Mouse (Mus musculus) heart, adult 8-10 months (tissue): ENCODE data around the gene Rpl41. TPM values are rescaled to one million over a fixed set of nuclear protein-coding genes. Genes with fewer than 3 reads are reported as not detected.
A peak's percentile ranks its signal among the peaks of the same experiment; 100 is the strongest.

Experiments used
- DNase-seq: peaks from one replicate; pipeline ENCODE4 v3.0.0; 2022; ENCODE audit warnings: low spot score
- total RNA-seq, 4 experiments: library from RNA; stranded (reverse); gene quantifications; 2 replicates each; pipeline ENCODE4 v1.2.4; 2022

Rpl41 gene
- total RNA-seq, result 1,000 to 10,000 TPM; 1,313 to 1,574 (median 1,476) TPM

DNA sequence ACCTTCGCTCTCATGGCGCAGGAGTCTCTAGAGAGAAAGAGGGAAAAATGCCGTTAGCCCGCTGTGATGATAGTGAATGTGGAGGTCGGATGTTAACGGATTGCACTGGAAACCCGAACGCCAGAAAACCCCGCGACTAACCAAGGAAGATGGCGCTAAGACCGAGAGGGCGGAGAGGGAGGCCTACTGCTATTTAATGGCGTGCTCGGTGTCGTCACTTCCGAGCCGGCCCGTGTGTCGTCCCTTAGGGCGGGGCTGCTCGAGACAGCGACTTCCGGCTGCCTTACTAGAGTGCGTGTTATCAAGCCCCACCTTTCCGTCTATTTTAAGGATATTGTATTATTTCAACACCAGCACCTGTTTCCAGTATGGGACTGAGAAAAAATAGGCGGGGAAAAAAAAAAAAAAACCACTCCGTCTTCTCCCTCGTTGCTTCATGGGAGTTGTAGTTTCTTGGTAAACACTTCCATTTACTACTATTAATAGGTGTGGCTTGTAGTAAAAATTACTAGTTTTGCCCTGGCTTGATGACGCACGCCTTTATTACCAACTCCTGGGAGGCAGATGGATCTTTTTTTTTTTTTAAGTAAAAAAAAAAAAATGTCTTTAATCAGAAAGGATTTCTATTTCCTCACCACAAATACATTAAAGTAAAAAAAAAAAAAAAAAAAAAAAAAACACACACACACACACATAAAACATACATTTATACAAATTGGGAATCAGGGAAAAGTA lies at the start of gene Rpl41:
TSS of gene Rpl41 (minus strand) at position 359 of the 735 bp plus-strand sequence.
- peak; percentile 95 for DNase-seq

GRCm38 (mm10) chr10:128598476-128598875 lies 49.4 kb upstream of the Rpl41 start:
- no peak for DNase-seq

GRCm38 (mm10) chr10:128592797-128593196 lies 43.7 kb upstream of the Rpl41 start:
- no peak for DNase-seq

GRCm38 (mm10) chr10:128591436-128591835 lies 42.3 kb upstream of the Rpl41 start:
- DNase-seq, result no peak

DNA sequence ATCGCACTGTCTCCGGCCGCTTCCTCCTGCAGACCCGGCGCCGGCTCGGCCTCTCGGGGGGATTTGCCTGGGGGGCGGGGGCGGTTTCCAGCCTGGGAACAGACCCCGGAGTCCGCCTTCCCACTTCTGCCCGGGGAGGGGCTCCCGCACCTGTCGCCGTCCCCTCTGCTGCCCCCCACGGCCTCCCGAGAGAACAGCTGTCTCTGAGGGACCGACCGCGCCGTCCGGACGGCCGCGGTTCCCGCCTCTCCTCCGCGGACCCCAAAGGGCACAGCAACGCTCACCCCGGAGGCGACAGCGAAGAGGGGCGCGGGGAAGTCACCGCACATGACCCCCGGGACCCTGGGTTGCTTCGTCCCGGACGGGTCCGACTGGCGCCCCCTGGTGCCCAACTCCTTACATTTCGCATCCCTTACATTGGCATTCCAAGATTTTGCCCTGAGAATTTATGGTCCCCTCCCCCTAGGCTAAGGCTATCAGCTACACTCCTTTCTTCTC lies 41.1 kb upstream of the Rpl41 start:
- DNase-seq, result peak; percentile 28

GRCm38 (mm10) chr10:128589464-128590192 lies 40.5 kb upstream of the Rpl41 start, which contains the start of gene Erbb3:
Gene Erbb3 (minus strand): TSS chr10:128589652.
- DNase-seq, result no peak

DNA sequence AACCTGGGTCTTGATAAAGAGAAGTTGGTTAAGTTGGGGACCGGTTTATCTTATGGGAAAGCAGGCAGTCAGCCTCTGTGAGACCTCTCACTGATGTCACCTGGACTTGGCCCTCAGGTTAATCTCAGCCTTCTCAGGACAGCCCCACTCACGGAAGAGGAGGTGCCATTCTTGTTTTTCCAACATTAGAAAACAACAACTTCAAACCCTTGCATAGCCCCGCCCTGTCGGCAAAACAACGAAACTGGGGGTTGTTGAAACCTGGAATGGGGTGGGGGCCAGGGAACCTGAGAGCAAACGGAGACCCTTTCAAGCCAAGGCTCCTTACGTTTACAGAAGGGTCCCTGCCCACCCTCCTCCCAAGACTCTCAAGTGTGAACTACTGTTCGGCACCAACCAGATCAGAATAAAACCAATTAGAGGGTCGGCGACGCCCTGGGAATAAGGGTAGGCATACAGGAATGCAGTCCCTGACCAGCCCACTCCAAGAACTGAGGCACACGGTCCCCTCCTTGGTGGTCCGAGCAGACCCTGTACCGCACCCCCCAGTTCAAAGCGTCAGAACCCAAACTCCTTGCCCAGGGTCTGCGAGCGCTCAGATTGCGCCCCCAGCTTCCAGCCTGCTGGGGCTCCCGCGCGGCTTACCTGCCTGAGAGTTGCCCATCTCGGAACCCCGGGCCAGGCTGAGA lies 39.8 kb upstream of the Rpl41 start:
- no peak for DNase-seq

- no peak for DNase-seq
Observed at GRCm38 (mm10) chr10:128588136-128588535, 39.0 kb upstream of the Rpl41 start.

GRCm38 (mm10) chr10:128587697-128588096 lies 38.6 kb upstream of the Rpl41 start:
- no peak for DNase-seq

GRCm38 (mm10) chr10:128587120-128587519 lies 38.0 kb upstream of the Rpl41 start:
- DNase-seq, result no peak

DNA sequence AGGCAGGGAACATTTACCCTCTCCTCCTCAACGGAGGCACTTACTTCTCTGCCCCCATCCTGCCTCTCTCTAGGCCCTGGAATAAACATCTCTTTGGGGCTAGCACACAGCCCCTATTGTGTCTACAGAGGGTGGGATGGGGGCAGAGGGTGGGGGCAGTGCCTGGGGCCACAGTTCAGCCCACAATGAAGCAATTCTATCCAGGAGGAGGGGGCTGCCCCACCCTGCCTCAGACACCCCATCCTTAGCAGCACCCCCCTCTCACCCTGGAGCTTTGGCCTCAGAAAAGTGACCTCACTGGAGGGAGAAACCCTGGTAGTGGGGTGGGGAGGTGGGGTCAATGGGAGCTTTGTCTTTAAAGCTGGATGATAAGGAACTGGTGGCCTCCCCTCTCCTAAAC lies 37.4 kb upstream of the Rpl41 start:
- no peak for DNase-seq

DNA sequence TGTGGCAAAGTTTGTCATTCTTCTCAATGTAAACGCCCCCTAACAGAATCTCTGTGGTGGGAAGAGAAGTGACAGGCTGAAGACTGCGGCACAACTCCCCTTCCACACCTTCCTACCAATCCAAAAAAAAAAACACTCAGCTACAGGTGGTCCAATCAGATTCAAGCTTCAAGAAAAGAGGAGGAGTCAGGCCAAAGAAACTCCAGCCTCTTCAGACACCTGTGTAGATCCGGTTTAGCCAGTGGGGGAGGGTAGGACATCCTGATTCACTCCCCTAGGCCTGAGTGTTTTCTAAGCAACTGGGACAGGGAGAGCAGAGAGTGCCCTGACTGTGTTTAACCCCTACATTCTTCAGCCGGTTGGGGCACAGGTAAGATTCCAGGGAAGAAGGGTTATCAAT lies 35.3 kb upstream of the Rpl41 start:
- no peak for DNase-seq

DNA sequence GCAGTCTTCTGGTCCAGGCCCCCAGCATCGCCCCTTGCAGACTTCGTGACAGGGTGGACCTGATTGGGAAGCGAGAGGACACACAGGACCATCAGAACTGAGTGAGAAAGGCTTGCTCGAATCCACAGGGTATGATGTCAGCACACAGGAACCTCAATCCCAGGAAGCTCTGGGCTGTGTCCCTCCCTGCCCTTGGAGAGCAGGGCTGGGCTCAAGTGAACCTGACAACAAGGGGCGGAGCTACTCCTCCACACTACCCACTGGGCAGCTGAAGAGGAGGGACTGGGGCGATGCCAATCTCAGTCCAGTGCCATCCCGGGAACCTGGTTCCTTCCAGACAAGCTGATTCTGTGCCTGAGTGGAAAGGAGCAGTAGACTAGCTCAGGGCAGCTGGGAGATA lies 34.5 kb upstream of the Rpl41 start:
- peak; percentile 48 for DNase-seq

- no peak for DNase-seq
Observed at GRCm38 (mm10) chr10:128579731-128580130, 30.6 kb upstream of the Rpl41 start.

DNA sequence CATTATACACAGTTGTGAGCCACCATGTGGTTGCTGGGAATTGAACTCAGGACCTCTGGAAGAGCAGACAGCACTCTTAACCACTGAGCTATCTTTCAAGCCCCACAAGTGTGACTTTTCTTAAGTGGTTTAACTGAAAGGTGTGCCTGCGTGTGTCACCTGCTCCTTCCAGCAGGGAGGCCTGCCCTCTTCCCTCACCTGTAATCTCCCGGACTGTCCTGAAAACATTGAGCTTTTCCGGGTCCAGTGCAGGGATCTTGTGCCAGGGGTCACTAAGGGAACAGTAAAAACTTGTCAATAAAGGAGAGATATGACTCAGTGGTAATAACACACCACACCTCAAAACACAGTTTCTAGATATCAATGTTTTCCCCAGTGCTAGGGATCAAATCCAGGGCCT lies 30.2 kb upstream of the Rpl41 start:
- no peak for DNase-seq

- no peak for DNase-seq
Observed at GRCm38 (mm10) chr10:128578330-128578729, 29.2 kb upstream of the Rpl41 start.

GRCm38 (mm10) chr10:128575063-128575462 lies 26.0 kb upstream of the Rpl41 start:
- no peak for DNase-seq

DNA sequence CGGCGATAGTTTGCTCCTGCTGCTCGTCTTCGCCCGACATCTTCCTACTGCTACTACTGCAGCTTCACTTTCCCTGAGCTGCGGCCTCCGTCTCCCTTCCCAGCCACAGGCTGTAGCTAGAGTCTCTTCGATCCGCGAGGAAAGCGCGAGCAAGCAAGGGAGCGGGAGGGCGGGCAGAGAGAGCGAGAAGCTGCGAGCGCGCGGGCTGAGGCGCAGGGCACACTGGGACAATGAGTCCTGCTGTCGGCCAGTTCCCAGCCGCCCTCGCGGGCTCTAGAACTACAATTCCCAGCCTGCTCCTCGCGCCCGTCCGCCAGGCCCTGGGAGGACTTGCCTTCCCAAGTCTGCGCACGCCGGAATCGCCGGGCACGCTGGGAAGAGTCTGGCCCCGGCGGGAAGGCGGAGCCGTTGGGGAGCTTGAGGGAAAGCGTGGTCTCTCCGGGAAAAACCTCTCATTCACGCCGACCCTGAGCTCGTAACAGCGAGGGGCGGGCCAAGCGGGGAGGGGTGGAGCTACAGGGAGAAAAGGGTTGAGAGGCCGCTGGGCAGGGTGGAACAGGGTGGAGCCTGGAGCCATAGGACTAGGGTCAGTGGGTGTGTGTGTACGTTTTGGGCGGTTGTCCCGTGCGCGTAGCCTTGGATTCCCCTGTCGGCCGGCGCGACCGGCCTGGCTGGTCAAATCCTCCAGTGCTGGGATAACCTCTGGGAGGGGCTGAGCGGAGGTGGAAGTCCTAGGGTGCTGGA lies 16.9 kb upstream of the Rpl41 start, which contains the start of gene Pa2g4:
TSS of gene Pa2g4 (minus strand) at position 200 of the 744 bp plus-strand sequence.
- peak; percentile 99 for DNase-seq

GRCm38 (mm10) chr10:128565206-128565787 lies 16.2 kb upstream of the Rpl41 start:
- DNase-seq, result no peak

- no peak for DNase-seq
Observed at GRCm38 (mm10) chr10:128563544-128563943, 14.4 kb upstream of the Rpl41 start.

GRCm38 (mm10) chr10:128556963-128557362 lies 7.9 kb upstream of the Rpl41 start:
- no peak for DNase-seq
